Mouse (Mus musculus): ENCODE results near the gene Cypt14. TPM values are rescaled to one million over a fixed set of nuclear protein-coding genes. Genes with fewer than 3 reads are reported as not detected.

The Cypt14 gene
- not detected for total RNA-seq (2023)

GRCm38 (mm10) chrX:39863504-39863903, at the start of gene Cypt14:
Gene Cypt14 (minus strand): TSS chrX:39863604.

Measured in neutrophil, adult 59 days (primary cell).